Mouse (Mus musculus) midbrain, postnatal 0 days (tissue): ENCODE measurements around the gene Kctd2. TPM values are rescaled to one million over a fixed set of nuclear protein-coding genes. Genes with fewer than 3 reads are reported as not detected.

Experiments used
- ATAC-seq: fragments of 200-750 bp; cut with Nextera tagmentation; 2 replicates; pipeline ENCODE4 v1.8.0; 2017; ENCODE audit warnings: moderate number of reproducible peaks, mild to moderate bottlenecking, moderate TSS enrichment, moderate library complexity; ENCODE audit not compliant: low FRiP score
- DNase-seq: peaks from one replicate; pipeline ENCODE4 v3.0.0-alpha.2; 2015; ENCODE audit warnings: low spot score
- H3K27ac ChIP-seq: fragments of 300-500 bp; sonication (generic); 2 replicates; pipeline ENCODE4 v1.5.1; 2014; ENCODE audit warnings: low read depth, mild to moderate bottlenecking, low read length, mixed read lengths
- H3K27me3 ChIP-seq: fragments of 300-500 bp; sonication (generic); 2 replicates; pipeline ENCODE4 v1.6.1; 2014; ENCODE audit warnings: low read length, control low read depth, mixed read lengths; ENCODE audit not compliant: insufficient read depth
- H3K36me3 ChIP-seq: fragments of 300-500 bp; sonication (generic); 2 replicates; pipeline ENCODE4 v1.6.1; 2014; ENCODE audit warnings: low read length, control low read depth, mixed read lengths; ENCODE audit not compliant: insufficient read depth
- H3K4me1 ChIP-seq: fragments of 300-500 bp; sonication (generic); 2 replicates; pipeline ENCODE4 v1.6.1; 2014; ENCODE audit warnings: mild to moderate bottlenecking, control low read depth, antibody characterized with exemption, low read length, mixed read lengths; ENCODE audit not compliant: insufficient read depth
- H3K4me2 ChIP-seq: fragments of 300-500 bp; sonication (generic); 2 replicates; pipeline ENCODE4 v1.6.1; 2014; ENCODE audit warnings: low read depth, mild to moderate bottlenecking, low read length, mixed read lengths; ENCODE audit not compliant: poor library complexity, severe bottlenecking
- H3K4me3 ChIP-seq: fragments of 300-500 bp; sonication (generic); 2 replicates; pipeline ENCODE4 v1.5.1; 2014; ENCODE audit warnings: low read depth, mild to moderate bottlenecking, low read length, moderate library complexity
- H3K9ac ChIP-seq: fragments of 300-500 bp; sonication (generic); replicated peaks from 2 replicates; pipeline ENCODE4 v1.6.1; 2014; ENCODE audit warnings: mild to moderate bottlenecking, low read length, moderate library complexity, mixed read lengths; ENCODE audit not compliant: poor library complexity, severe bottlenecking
- H3K9me3 ChIP-seq: fragments of 300-500 bp; sonication (generic); 2 replicates; pipeline ENCODE4 v1.6.1; 2016; ENCODE audit warnings: low read length, control low read depth
- CTCF ChIP-seq: IDR thresholded peaks from 2 replicates; pipeline ENCODE4 v1.5.1; 2016; ENCODE audit warnings: antibody characterized with exemption, mild to moderate bottlenecking
- WGBS: fragments of 180-500 bp; shearing (Covaris S2); extraction: QIAGEN DNeasy Blood & Tissue Kit; methylation state at CpG from one replicate; pipeline ENCODE4 v1.1.7; 2014; 5-methylcytosine and 5-hydroxymethylcytosine counted together
- microRNA-seq: library from miRNA; unstranded; fragments of <30 nt; microRNA quantifications from one replicate; pipeline ENCODE4, GENCODE M21; 2016; ENCODE audit warnings: borderline number of aligned reads
- polyA plus RNA-seq: library from polyadenylated mRNA; unstranded; fragments of >200 nt; fragmentation: Nextera tagmentation; extraction: Ambion mirVana; gene quantifications from 2 replicates; pipeline ENCODE4 v1.2.1, GENCODE M21; 2015
- total RNA-seq: library from RNA; depleted of rRNA; stranded (reverse); fragments of >200 nt; gene quantifications from 2 replicates; pipeline ENCODE4 v1.2.3, GENCODE M21; 2014; rRNA removed

The Kctd2 gene
- total and polyA plus RNA-seq, 2 experiments from 2014 or later: 22.1 to 29.4 TPM

DNA sequence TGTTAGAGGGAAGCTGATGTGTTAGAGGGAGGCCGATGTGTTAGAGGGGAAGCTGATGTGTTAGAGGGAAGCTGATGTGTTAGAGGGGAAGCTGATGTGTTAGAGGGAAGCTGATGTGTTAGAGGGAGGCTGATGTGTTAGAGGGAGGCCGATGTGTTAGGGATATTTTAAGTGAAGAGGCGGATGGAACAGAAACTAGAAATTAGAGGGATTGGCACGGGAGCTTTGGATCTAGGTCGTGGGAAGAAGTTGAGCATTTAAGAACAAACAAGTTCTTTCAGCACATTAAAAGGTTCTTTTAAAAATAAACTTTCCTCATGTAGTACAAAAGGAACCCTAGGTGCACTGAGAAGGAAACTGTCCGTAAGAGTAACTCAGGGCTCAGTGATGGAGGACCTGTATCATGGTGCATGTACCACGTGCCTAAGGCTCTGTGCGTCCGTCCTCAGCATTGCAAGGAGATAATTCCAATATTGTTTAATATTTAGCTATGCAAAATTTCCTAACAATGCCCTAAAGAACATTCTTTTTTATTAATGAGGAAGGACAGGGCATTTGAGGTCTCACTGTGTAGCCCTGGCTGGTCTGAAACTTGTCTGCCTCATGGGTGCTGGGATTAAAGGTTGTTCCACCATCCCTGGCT is 58.5 kb downstream of the Kctd2 start:
- no peak for DNase-seq
- H3K27me3 ChIP-seq: no peaks in the 10 kb centered on the region
- no peaks in the 10 kb centered on the region for H3K36me3 ChIP-seq
- no peak overlapping the region for H3K27ac ChIP-seq
- ATAC-seq: no peak
- WGBS: 91% methylated on average over 9 of the region's 9 CpGs
- H3K4me2 ChIP-seq: no peak overlapping the region
- H3K4me3 ChIP-seq: no peak overlapping the region
- peaks cover 5% of the 10 kb centered on the region; the same call in 1 of the 2 replicates for H3K4me1 ChIP-seq
- H3K9ac ChIP-seq: no peak overlapping the region
- TF ChIP-seq CTCF: no peak
- no peaks in the 10 kb centered on the region for H3K9me3 ChIP-seq

Small RNA genes lying within 50 kb of the gene (microRNA-seq; reads per million reads assigned to microRNA genes)
- gene Mir3968: not detected

Other genes with a start within 250 kb of the Kctd2 start
- 7.8 and 8.5 TPM in 2 replicates for gene Tmem104, start 232.6 kb upstream of the Kctd2 start, total RNA-seq
- 12.2 and 12.9 TPM in 2 replicates for gene Tmem104, start 232.6 kb upstream of the Kctd2 start, polyA plus RNA-seq
- 13.0 and 19.3 TPM in 2 replicates for gene Nat9, start 232.3 kb upstream of the Kctd2 start, total RNA-seq
- 17.5 and 20.1 TPM in 2 replicates for gene Nat9, start 232.3 kb upstream of the Kctd2 start, polyA plus RNA-seq
- gene Grin2c, start 152.9 kb upstream of the Kctd2 start, total RNA-seq: 2.9 and 4.1 TPM in 2 replicates
- 0.59 and 0.75 TPM in 2 replicates for gene Grin2c, start 152.9 kb upstream of the Kctd2 start, polyA plus RNA-seq
- gene Fdxr, start 143.1 kb upstream of the Kctd2 start, total RNA-seq: 17.7 and 18.8 TPM in 2 replicates
- gene Fdxr, start 143.1 kb upstream of the Kctd2 start, polyA plus RNA-seq: 14.8 and 16.7 TPM in 2 replicates
- 10.2 and 10.6 TPM in 2 replicates for gene Fads6, start 122.5 kb upstream of the Kctd2 start, total RNA-seq
- 1.4 and 1.6 TPM in 2 replicates for gene Fads6, start 122.5 kb upstream of the Kctd2 start, polyA plus RNA-seq
- gene Otop2, start 113.0 kb upstream of the Kctd2 start, total RNA-seq: 0.05 and 1.5 TPM in 2 replicates
- 0.15 and 0.22 TPM in 2 replicates for gene Otop2, start 113.0 kb upstream of the Kctd2 start, polyA plus RNA-seq
- gene Ush1g, start 98.1 kb upstream of the Kctd2 start, total RNA-seq: 0.14 TPM in 1 of 2 replicates, not detected in the other
- gene Ush1g, start 98.1 kb upstream of the Kctd2 start, polyA plus RNA-seq: 0.21 and 0.32 TPM in 2 replicates
- gene Otop3, start 85.4 kb upstream of the Kctd2 start, total RNA-seq: 2.1 and 3.7 TPM in 2 replicates
- 1.8 and 2.1 TPM in 2 replicates for gene Otop3, start 85.4 kb upstream of the Kctd2 start, polyA plus RNA-seq
- 96.0 and 106 TPM in 2 replicates for gene Hid1, start 52.4 kb upstream of the Kctd2 start, total RNA-seq
- gene Hid1, start 52.4 kb upstream of the Kctd2 start, polyA plus RNA-seq: 65.6 TPM in 2 replicates
- gene Cdr2l, start 38.2 kb upstream of the Kctd2 start, total RNA-seq: 66.0 and 68.8 TPM in 2 replicates
- 16.0 and 17.2 TPM in 2 replicates for gene Cdr2l, start 38.2 kb upstream of the Kctd2 start, polyA plus RNA-seq
- gene Mrpl58, start 16.4 kb upstream of the Kctd2 start, total RNA-seq: 69.2 and 78.1 TPM in 2 replicates
- gene Mrpl58, start 16.4 kb upstream of the Kctd2 start, polyA plus RNA-seq: 187 and 201 TPM in 2 replicates
- gene Atp5h, start 166 bp upstream of the Kctd2 start, total RNA-seq: 319 and 329 TPM in 2 replicates
- gene Atp5h, start 166 bp upstream of the Kctd2 start, polyA plus RNA-seq: 934 and 951 TPM in 2 replicates
- gene Trim80, start 20.4 kb downstream of the Kctd2 start, total RNA-seq: 0.44 TPM in 1 of 2 replicates, not detected in the other
- gene Trim80, start 20.4 kb downstream of the Kctd2 start, polyA plus RNA-seq: not detected in 2 replicates
- not detected in 2 replicates for gene Slc16a5, start 42.3 kb downstream of the Kctd2 start, total RNA-seq
- gene Slc16a5, start 42.3 kb downstream of the Kctd2 start, polyA plus RNA-seq: 0.21 and 0.23 TPM in 2 replicates
- 9.0 and 14.0 TPM in 2 replicates for gene Armc7, start 55.5 kb downstream of the Kctd2 start, total RNA-seq
- 12.9 and 13.4 TPM in 2 replicates for gene Armc7, start 55.5 kb downstream of the Kctd2 start, polyA plus RNA-seq
- gene Nt5c, start 71.7 kb downstream of the Kctd2 start, total RNA-seq: 85.3 and 91.1 TPM in 2 replicates
- 131 and 133 TPM in 2 replicates for gene Nt5c, start 71.7 kb downstream of the Kctd2 start, polyA plus RNA-seq
- 744 and 761 TPM in 2 replicates for gene Jpt1, start 94.3 kb downstream of the Kctd2 start, total RNA-seq
- 1,252 and 1,259 TPM in 2 replicates for gene Jpt1, start 94.3 kb downstream of the Kctd2 start, polyA plus RNA-seq
- 543 and 643 TPM in 2 replicates for gene Sumo2, start 116.1 kb downstream of the Kctd2 start, total RNA-seq
- 972 and 1,028 TPM in 2 replicates for gene Sumo2, start 116.1 kb downstream of the Kctd2 start, polyA plus RNA-seq
- gene Nup85, start 144.3 kb downstream of the Kctd2 start, total RNA-seq: 49.5 and 59.5 TPM in 2 replicates
- gene Nup85, start 144.3 kb downstream of the Kctd2 start, polyA plus RNA-seq: 75.6 and 80.3 TPM in 2 replicates
- 37.9 and 39.6 TPM in 2 replicates for gene Mrps7, start 183.8 kb downstream of the Kctd2 start, total RNA-seq
- 77.8 and 81.8 TPM in 2 replicates for gene Mrps7, start 183.8 kb downstream of the Kctd2 start, polyA plus RNA-seq
- 34.5 and 42.3 TPM in 2 replicates for gene Gga3, start 183.9 kb downstream of the Kctd2 start, total RNA-seq
- 20.5 and 22.6 TPM in 2 replicates for gene Gga3, start 183.9 kb downstream of the Kctd2 start, polyA plus RNA-seq
- 13.6 and 13.7 TPM in 2 replicates for gene Mif4gd, start 192.8 kb downstream of the Kctd2 start, total RNA-seq
- gene Mif4gd, start 192.8 kb downstream of the Kctd2 start, polyA plus RNA-seq: 15.7 and 17.7 TPM in 2 replicates
- gene Slc25a19, start 208.2 kb downstream of the Kctd2 start, total RNA-seq: 33.7 and 35.7 TPM in 2 replicates
- 44.9 and 49.6 TPM in 2 replicates for gene Slc25a19, start 208.2 kb downstream of the Kctd2 start, polyA plus RNA-seq